Mouse (Mus musculus) cerebellum, adult 2 months (tissue): ENCODE measurements at regions not wholly inside any gene's neighbourhood (a gene's known extent, or its start where the extent isn't known, plus 50 kb on each side); places are given as distances from the start of the nearest gene placed in this dataset.

Experiments
- DNase-seq, 2 experiments: peaks; one replicate each; pipeline ENCODE4 v3.0.0; 2021
- H3K27ac ChIP-seq: fragments of 200-500 bp; 2 replicates; pipeline ENCODE4 v1.5.1; 2012; ENCODE audit warnings: low read length, control low read depth, inconsistent platforms; ENCODE audit not compliant: insufficient read depth
- H3K27me3 ChIP-seq: fragments of 200-500 bp; 2 replicates; pipeline ENCODE4 v1.6.1; 2012; ENCODE audit warnings: inconsistent platforms, mild to moderate bottlenecking, low read length, moderate library complexity; ENCODE audit not compliant: control insufficient read depth, insufficient read depth
- H3K4me1 ChIP-seq: fragments of 200-500 bp; 2 replicates; pipeline ENCODE4 v1.6.1; 2011; ENCODE audit warnings: low read length; ENCODE audit not compliant: control insufficient read depth, insufficient read depth
- H3K4me3 ChIP-seq: fragments of 200-500 bp; replicated peaks from 2 replicates; pipeline ENCODE3; 2011; ENCODE audit warnings: mild to moderate bottlenecking, low read depth, low read length, control low read depth; ENCODE audit not compliant: insufficient read depth
- CTCF ChIP-seq: fragments of 200-500 bp; IDR thresholded peaks from 2 replicates; pipeline ENCODE4 v1.5.1; 2011; ENCODE audit warnings: low read depth, mild to moderate bottlenecking, control low read depth, low read length, moderate library complexity, borderline replicate concordance; ENCODE audit not compliant: insufficient read depth
- POLR2A ChIP-seq: fragments of 200-500 bp; IDR thresholded peaks from 2 replicates; pipeline ENCODE4 v1.6.1; 2011; ENCODE audit warnings: low read length, control low read depth, borderline replicate concordance; ENCODE audit not compliant: insufficient read depth
- WGBS: fragments of 180-500 bp; shearing (Covaris S2); methylation state at CpG from one replicate; pipeline ENCODE4 v1.1.7; 2018; 5-methylcytosine and 5-hydroxymethylcytosine counted together

DNA sequence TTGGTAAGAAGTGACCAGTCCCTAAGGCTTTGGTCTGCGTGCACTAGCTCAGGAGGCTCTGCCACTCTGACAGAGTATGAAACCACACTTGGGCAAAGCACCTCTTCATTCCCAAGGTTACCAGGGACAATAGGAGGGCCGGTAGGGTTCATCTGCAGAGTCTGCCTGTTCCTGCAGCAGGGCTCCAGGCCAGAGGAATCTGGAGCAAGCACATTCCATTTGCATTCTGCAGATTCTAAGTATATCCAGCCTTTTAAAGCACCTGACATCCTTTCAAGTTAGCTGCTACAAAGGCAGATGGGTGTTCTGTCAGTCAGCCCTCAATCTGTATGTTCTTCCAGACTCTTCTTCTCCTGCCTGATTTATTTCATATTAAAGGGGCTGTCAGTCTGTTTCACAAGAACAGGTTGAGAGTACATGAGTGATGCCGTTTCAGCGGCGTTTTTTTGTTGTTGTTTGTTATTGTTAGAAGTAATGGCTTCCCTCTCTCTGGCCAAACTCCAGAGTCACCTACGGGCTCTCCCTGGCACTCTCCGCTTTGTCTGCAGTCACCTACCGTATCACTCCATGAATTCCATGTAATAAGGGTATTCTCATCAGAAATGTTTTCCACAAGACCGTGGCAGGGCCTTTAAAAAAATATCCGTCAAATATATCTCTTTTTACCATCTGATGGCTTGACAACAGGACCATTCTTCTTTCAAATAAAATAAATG, 178.9 kb downstream of the Snx10 start:
- DNase-seq: peak in 1 of 2 experiments; percentile 25
- WGBS: 71% methylated on average over 10 of the region's 10 CpGs
- TF ChIP-seq CTCF (no peak), POLR2A (no peak)
- no peak overlapping the region for H3K4me3 ChIP-seq
- no peaks in the 10 kb centered on the region for H3K27me3 ChIP-seq
- no peaks in the 10 kb centered on the region for H3K4me1 ChIP-seq
- no peak overlapping the region for H3K27ac ChIP-seq

DNA sequence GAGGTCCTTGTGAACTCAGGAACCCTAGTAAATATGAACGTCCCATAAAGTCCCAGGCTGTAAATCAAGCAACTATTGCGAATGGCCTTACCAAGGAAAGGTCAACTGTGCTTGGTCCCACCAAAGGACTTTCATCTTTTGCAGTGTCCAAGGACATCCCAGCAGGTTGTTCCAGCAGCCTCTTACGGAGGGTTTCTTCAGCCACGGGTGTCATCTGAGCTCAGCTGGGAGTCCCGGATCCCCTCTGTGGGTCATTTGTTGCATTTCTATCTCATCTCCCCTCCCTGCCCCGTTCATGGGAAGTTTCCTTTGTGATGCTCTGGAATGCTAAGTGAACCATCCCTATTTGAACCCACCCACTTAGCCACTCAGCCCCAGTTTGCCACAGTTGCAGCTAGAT, 184.3 kb downstream of the Snx10 start:
- DNase-seq: no peak
- no peak overlapping the region for H3K4me3 ChIP-seq
- peaks cover 6% of the 10 kb centered on the region for H3K4me1 ChIP-seq
- no peaks in the 10 kb centered on the region for H3K27me3 ChIP-seq
- 71% methylated on average over 6 of the region's 6 CpGs for WGBS
- H3K27ac ChIP-seq: no peak overlapping the region
- no peak for TF ChIP-seq POLR2A
- TF ChIP-seq CTCF: no peak

DNA sequence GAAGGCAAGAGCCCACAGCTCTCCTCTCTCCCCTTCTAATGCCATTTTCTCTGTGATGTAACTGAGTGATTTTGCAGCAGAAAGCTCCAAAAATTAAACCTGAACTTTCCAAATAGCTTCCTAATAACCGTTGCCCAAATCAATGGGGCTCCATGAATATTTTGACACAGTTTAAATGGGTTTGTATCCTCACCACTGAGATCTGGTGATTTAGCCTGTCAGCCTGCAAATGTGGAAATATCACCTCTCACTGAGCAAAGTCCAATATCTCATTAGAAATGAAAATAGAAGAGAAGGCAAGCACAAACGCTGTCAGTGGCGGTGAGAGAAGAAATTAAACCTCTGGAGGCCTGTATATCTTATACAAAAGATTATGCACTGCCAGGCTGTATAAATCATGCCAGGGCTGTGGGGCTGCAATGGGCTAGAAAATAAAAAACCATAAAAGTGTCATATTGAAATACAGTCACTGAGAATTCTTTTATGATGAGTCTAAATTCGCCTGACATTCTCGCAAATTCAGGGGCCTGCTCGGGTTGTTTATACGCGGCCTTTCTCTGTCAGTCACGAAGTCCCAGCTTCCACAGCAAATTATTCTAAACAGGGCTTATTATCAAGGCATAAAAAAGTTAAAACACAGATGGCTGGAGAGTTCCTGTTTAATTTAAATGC, 185.1 kb downstream of the Snx10 start:
- 85% methylated on average over 9 of the region's 9 CpGs for WGBS
- TF ChIP-seq CTCF (no peak), POLR2A (no peak)
- DNase-seq: no peak
- Histone ChIP-seq H3K4me3 (no peak overlapping the region), H3K27ac (no peak overlapping the region), H3K4me1 (peaks cover 6% of the 10 kb centered on the region), H3K27me3 (no peaks in the 10 kb centered on the region)

DNA sequence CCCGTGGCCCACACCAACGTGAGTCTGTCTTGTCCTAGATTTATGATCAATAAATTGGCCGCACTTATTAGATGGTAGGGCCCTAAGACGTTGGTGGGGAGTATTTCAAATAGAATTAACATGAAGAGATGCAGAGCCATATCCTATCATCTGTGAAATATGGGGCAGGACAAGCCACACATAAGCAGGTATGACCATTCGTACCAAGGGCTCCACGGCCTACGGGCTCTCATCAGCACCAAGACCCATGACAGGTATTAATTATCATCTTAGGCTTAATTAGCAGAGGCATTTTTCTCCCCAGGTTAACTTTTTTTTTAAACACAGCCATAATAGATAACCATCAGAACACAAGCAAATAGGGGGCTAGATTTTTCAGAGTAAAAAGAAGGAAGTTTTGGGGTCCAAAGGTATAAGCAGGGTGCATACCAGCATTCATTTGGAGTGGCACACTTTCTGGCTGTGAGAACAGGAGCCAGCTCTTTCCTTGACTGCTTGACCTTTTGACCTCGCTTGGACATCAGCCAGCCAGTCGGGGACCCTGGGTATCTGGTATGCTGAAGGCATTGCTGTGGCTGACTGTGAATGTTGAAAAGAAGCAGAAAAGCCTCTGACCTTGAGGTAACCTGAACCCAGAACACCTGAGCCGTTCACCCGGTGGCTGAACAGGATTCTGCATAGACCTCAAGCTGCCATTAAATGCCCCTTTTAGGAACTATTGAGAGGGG, 185.8 kb downstream of the Snx10 start:
- DNase-seq: no peak
- 76% methylated on average over 11 of the region's 11 CpGs for WGBS
- Histone ChIP-seq H3K4me1 (peaks cover 6% of the 10 kb centered on the region), H3K4me3 (no peak overlapping the region), H3K27me3 (no peaks in the 10 kb centered on the region), H3K27ac (peak overlapping the region; percentile 43; the same call in 1 of the 2 replicates)
- TF ChIP-seq POLR2A: no peak
- no peak for TF ChIP-seq CTCF

DNA sequence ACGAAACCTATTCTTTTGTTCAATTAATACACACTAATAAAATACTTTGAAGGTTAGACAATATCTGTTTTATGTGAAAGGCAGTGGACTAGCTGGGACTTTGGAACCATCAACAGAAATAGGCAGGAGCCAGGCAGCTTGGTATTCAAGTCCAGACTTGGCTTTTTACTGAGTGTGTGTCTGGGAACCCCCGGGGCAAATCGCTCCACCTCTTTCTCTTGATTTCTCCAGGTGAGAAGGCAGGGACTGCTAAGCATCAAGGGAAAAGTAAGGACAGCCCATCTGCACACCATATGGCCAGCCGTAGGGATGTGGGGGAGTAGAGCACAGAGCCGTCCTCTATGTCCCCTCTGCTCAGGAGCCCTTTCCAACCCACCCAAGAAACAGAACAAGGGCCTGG, 186.5 kb downstream of the Snx10 start:
- peak in 1 of 2 experiments; percentile 41 for DNase-seq
- no peak overlapping the region for H3K27ac ChIP-seq
- no peaks in the 10 kb centered on the region for H3K27me3 ChIP-seq
- H3K4me1 ChIP-seq: peaks cover 6% of the 10 kb centered on the region
- TF ChIP-seq POLR2A: no peak
- TF ChIP-seq CTCF: no peak
- WGBS: 42% methylated on average over 5 of the region's 5 CpGs
- no peak overlapping the region for H3K4me3 ChIP-seq

DNA sequence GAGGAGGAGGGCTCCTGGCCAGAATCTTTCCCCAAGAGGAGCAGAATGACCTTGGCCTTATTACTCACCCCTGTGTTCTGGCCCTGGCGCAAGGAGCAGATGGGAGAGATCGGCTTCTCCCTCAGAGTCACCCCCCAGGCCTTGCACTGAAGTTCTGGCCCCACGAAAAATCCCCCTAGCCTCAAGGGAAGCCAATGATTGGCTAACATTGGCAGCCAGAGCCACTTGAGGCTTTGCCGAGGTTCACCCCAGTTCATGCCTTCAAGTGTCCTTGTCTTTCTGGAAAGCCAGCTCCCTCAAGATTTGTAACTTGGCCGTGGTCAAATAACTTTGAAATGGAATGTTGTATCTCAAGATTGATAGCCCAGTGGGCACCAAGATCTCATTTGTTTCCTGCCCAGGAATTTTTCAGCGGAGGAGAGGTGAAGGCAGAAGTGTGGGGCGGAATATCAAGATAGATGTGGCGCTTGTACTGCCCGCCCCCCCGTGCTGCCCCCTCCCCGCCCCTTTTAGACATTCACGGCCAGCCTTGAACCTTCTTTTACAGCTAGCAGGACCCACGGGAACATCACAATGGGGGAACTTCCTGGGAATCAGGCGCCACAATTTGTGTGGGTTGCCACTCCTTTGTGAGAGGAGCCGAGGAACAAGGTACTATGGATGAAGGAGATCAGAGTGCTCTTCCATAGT, 187.4 kb downstream of the Snx10 start:
- no peak overlapping the region for H3K4me3 ChIP-seq
- H3K27ac ChIP-seq: no peak overlapping the region
- 77% methylated on average over 15 of the region's 15 CpGs for WGBS
- H3K4me1 ChIP-seq: peaks cover 9% of the 10 kb centered on the region
- peak in 1 of 2 experiments; percentile 37 for DNase-seq
- no peaks in the 10 kb centered on the region for H3K27me3 ChIP-seq
- TF ChIP-seq CTCF (no peak), POLR2A (no peak)

DNA sequence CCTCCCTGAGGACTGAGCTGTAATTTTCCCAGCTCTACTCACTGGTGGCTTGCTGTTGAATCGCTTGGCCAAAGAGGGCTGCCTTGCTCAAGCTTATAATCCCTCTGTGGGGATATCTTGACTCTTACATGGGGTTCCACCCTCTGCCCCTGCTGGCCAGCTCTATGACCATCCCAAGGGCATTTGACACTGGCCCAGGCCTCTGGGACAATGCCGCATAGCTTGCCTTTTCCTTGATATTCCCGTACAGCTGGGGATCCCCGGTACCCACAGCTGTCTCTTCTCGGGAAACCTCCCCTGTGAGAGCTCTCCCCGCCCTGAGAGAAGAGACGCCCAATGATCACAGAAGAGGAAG, 187.9 kb downstream of the Snx10 start:
- TF ChIP-seq CTCF: no peak
- TF ChIP-seq POLR2A: no peak
- H3K27me3 ChIP-seq: no peaks in the 10 kb centered on the region

More for the DNA sequence above, 187.9 kb downstream of the Snx10 start:
- H3K4me1 ChIP-seq: peaks cover 9% of the 10 kb centered on the region
- no peak overlapping the region for H3K4me3 ChIP-seq
- WGBS: 87% methylated on average over 7 of the region's 7 CpGs
- DNase-seq: no peak
- H3K27ac ChIP-seq: no peak overlapping the region
